In genomic region chrX:95442261-95442660, GRCm38 (mm10) we compare ENCODE assay signal across 11 mouse cellular contexts. TPM values are rescaled to one million over a fixed set of nuclear protein-coding genes. Genes with fewer than 3 reads are reported as not detected.
DNase-seq lines count a peak whose midpoint lies in the region; ATAC-seq and TF ChIP-seq lines count a peak whose summit lies in the region.
"Had no signal": no experiment of that assay in that cellular context is flagged by ENCODE, and none has a peak within 500 bp of the region (broad histone marks: within the 10 kb centered on the region; RNA-seq: fewer than 3 reads in every experiment).

No protein-coding gene starts in this region.

- no peak overlapping the region for H3K27ac ChIP-seq in forebrain, embryonic 10.5 days
- H3K27ac ChIP-seq in forebrain, embryonic 12.5 days = no peak overlapping the region
- H3K27ac ChIP-seq in hindbrain, embryonic 14.5 days = no peak overlapping the region
- no peak overlapping the region for H3K27ac ChIP-seq in hindbrain, embryonic 10.5 days
- peak overlapping the region; percentile 68 for H3K27ac ChIP-seq in embryonic fibroblast, embryonic 13.5 days (ENCODE audit: insufficient read depth, low read length)
- H3K27ac ChIP-seq in midbrain, postnatal 0 days (ENCODE audit: low read depth, low read length) = no peak overlapping the region
- H3K27ac ChIP-seq: embryonic facial prominence, embryonic 12.5 days; layer of hippocampus, adult 2 months had no signal

- no peak overlapping the region for H3K4me2 ChIP-seq in forebrain, embryonic 12.5 days
- H3K4me2 ChIP-seq in hindbrain, embryonic 14.5 days (replicated peaks) = peak overlapping the region; percentile 65
- H3K4me2 ChIP-seq in midbrain, postnatal 0 days (ENCODE audit: low read depth, low read length, poor library complexity, severe bottlenecking) = peak overlapping the region; percentile 12; the same call in 1 of the 2 replicates

- no peak for DNase-seq in forebrain, embryonic 10.5 days (ENCODE audit: extremely low spot score, low spot score)
- no peak for DNase-seq in hindbrain, embryonic 14.5 days (ENCODE audit: low spot score)
- DNase-seq in hindbrain, embryonic 10.5 days (ENCODE audit: low spot score) = no peak
- DNase-seq in midbrain, postnatal 0 days (ENCODE audit: low spot score) = no peak
- DNase-seq in kidney, postnatal 25 days = no peak
- no peak for DNase-seq in layer of hippocampus, adult 9-10 months (ENCODE audit: low spot score)
- DNase-seq: cerebellum, postnatal 10 days had no signal

- H3K4me1 ChIP-seq in forebrain, embryonic 10.5 days = peaks cover 23% of the 10 kb centered on the region
- H3K4me1 ChIP-seq in forebrain, embryonic 12.5 days = peaks cover 15% of the 10 kb centered on the region
- H3K4me1 ChIP-seq in hindbrain, embryonic 14.5 days (replicated peaks; ENCODE audit: control insufficient read depth, insufficient read depth, low read length) = peaks cover 17% of the 10 kb centered on the region; the same call in 1 of the 2 replicates
- peaks cover 11% of the 10 kb centered on the region for H3K4me1 ChIP-seq in hindbrain, embryonic 10.5 days (replicated peaks)
- 0 out of 2 replicates have a peak, but pooled peaks cover 2% of the 10 kb centered on the region for H3K4me1 ChIP-seq in embryonic fibroblast, embryonic 13.5 days (ENCODE audit: control insufficient read depth, insufficient read depth, low read length)
- H3K4me1 ChIP-seq in midbrain, postnatal 0 days (ENCODE audit: insufficient read depth, low read length) = 0 out of 2 replicates have a peak, but pooled peaks cover 5% of the 10 kb centered on the region
- H3K4me1 ChIP-seq: embryonic facial prominence, embryonic 12.5 days had no signal

- H3K4me3 ChIP-seq in forebrain, embryonic 10.5 days = peak overlapping the region; percentile 5; the same call in 1 of the 2 replicates
- no peak overlapping the region for H3K4me3 ChIP-seq in forebrain, embryonic 12.5 days (replicated peaks)
- no peak overlapping the region for H3K4me3 ChIP-seq in hindbrain, embryonic 14.5 days (replicated peaks; ENCODE audit: low read length)
- H3K4me3 ChIP-seq in hindbrain, embryonic 10.5 days = no peak overlapping the region
- H3K4me3 ChIP-seq in embryonic fibroblast, embryonic 13.5 days (ENCODE audit: insufficient read depth, low read length) = no peak overlapping the region
- no peak overlapping the region for H3K4me3 ChIP-seq in midbrain, postnatal 0 days (ENCODE audit: low read depth, low read length)
- H3K4me3 ChIP-seq: embryonic facial prominence, embryonic 12.5 days; layer of hippocampus, adult 2 months had no signal

- TF ChIP-seq CTCF in embryonic fibroblast, embryonic 13.5 days (IDR thresholded peaks at IDR 0.05; ENCODE audit: borderline replicate concordance, insufficient read depth, low read length) = no peak
- TF ChIP-seq CTCF in midbrain, postnatal 0 days (IDR thresholded peaks at IDR 0.05) = no peak

- no peak for TF ChIP-seq POLR2A in embryonic fibroblast, embryonic 13.5 days (IDR thresholded peaks at IDR 0.05; ENCODE audit: low read depth, low read length)

- ATAC-seq in forebrain, embryonic 12.5 days (ENCODE audit: low FRiP score) = no peak
- no peak for ATAC-seq in hindbrain, embryonic 14.5 days (ENCODE audit: low FRiP score)
- ATAC-seq in midbrain, postnatal 0 days (ENCODE audit: low FRiP score) = no peak

- H3K9me3 ChIP-seq in forebrain, embryonic 10.5 days = no peaks in the 10 kb centered on the region
- H3K9me3 ChIP-seq in forebrain, embryonic 12.5 days = no peaks in the 10 kb centered on the region
- no peaks in the 10 kb centered on the region for H3K9me3 ChIP-seq in hindbrain, embryonic 14.5 days (ENCODE audit: control insufficient read depth, low read length)
- no peaks in the 10 kb centered on the region for H3K9me3 ChIP-seq in hindbrain, embryonic 10.5 days
- H3K9me3 ChIP-seq in midbrain, postnatal 0 days (ENCODE audit: low read length) = no peaks in the 10 kb centered on the region
- H3K9me3 ChIP-seq: embryonic facial prominence, embryonic 12.5 days had no signal

- 49% methylated on average over 1 of the region's 1 CpGs for WGBS in forebrain, embryonic 10.5 days
- WGBS in forebrain, embryonic 12.5 days = 52% methylated on average over 1 of the region's 1 CpGs
- 46% methylated on average over 1 of the region's 1 CpGs for WGBS in hindbrain, embryonic 14.5 days
- WGBS in hindbrain, embryonic 10.5 days = 44% methylated on average over 1 of the region's 1 CpGs
- 55% methylated on average over 1 of the region's 1 CpGs for WGBS in midbrain, postnatal 0 days

- H3K9ac ChIP-seq in forebrain, embryonic 12.5 days = no peak overlapping the region
- no peak overlapping the region for H3K9ac ChIP-seq in hindbrain, embryonic 14.5 days
- H3K9ac ChIP-seq in midbrain, postnatal 0 days (replicated peaks; ENCODE audit: low read length, poor library complexity, severe bottlenecking) = no peak overlapping the region
- H3K9ac ChIP-seq: embryonic facial prominence, embryonic 12.5 days had no signal

- peaks cover 7% of the 10 kb centered on the region; the same call in 1 of the 2 replicates for H3K36me3 ChIP-seq in forebrain, embryonic 10.5 days (replicated peaks)
- H3K36me3 ChIP-seq in forebrain, embryonic 12.5 days (replicated peaks) = no peaks in the 10 kb centered on the region
- H3K36me3 ChIP-seq in hindbrain, embryonic 14.5 days (replicated peaks; ENCODE audit: control insufficient read depth, insufficient read depth) = no peaks in the 10 kb centered on the region
- H3K36me3 ChIP-seq in hindbrain, embryonic 10.5 days = peaks cover 6% of the 10 kb centered on the region; the same call in 1 of the 2 replicates
- H3K36me3 ChIP-seq in midbrain, postnatal 0 days (ENCODE audit: insufficient read depth, low read length) = no peaks in the 10 kb centered on the region
- H3K36me3 ChIP-seq: embryonic facial prominence, embryonic 12.5 days had no signal

- H3K27me3 ChIP-seq in forebrain, embryonic 10.5 days (ENCODE audit: poor library complexity, severe bottlenecking) = peaks cover 15% of the 10 kb centered on the region; the same call in 1 of the 2 replicates
- no peaks in the 10 kb centered on the region for H3K27me3 ChIP-seq in forebrain, embryonic 12.5 days
- H3K27me3 ChIP-seq in hindbrain, embryonic 14.5 days (ENCODE audit: control insufficient read depth, insufficient read depth, low read length) = no peaks in the 10 kb centered on the region
- H3K27me3 ChIP-seq in hindbrain, embryonic 10.5 days (ENCODE audit: insufficient read depth, poor library complexity, severe bottlenecking) = no peaks in the 10 kb centered on the region
- H3K27me3 ChIP-seq in midbrain, postnatal 0 days (ENCODE audit: insufficient read depth, low read length) = no peaks in the 10 kb centered on the region
- H3K27me3 ChIP-seq: embryonic facial prominence, embryonic 12.5 days had no signal

RNA-seq across cellular contexts. Expression of gene Amer1, which starts 2.4 kb away (rescaled TPM):
- 9.9 and 10.4 TPM in 2 replicates for polyA plus RNA-seq in forebrain, embryonic 10.5 days (2016; fragmentation: Nextera tagmentation; extraction: Ambion mirVana)
- polyA plus RNA-seq in forebrain, embryonic 12.5 days (2016; fragmentation: Nextera tagmentation; extraction: Ambion mirVana) = 11.0 and 11.7 TPM in 2 replicates
- 11.4 and 11.9 TPM in 2 replicates for polyA plus RNA-seq in hindbrain, embryonic 14.5 days (2014; fragmentation: Nextera tagmentation; extraction: Ambion mirVana)
- polyA plus RNA-seq in hindbrain, embryonic 10.5 days (2016; fragmentation: Nextera tagmentation; extraction: Ambion mirVana) = 8.3 and 9.6 TPM in 2 replicates
- 7.8 and 12.7 TPM in 2 replicates for polyA plus RNA-seq in embryonic fibroblast, embryonic 13.5 days (2011; ENCODE audit: insufficient read length, low read depth, missing spikeins)
- total RNA-seq in midbrain, postnatal 0 days (2014; rRNA removed) = 19.3 and 23.6 TPM in 2 replicates
- polyA plus RNA-seq in midbrain, postnatal 0 days (2015; fragmentation: Nextera tagmentation; extraction: Ambion mirVana) = 12.0 and 13.4 TPM in 2 replicates
